Mouse (Mus musculus) limb, embryonic 14.5 days (tissue): ENCODE measurements at regions not wholly inside any gene's neighbourhood (a gene's known extent, or its start where the extent isn't known, plus 50 kb on each side); places are given as distances from the start of the nearest gene placed in this dataset.

Experiments used
- ATAC-seq: fragments of 200-750 bp; cut with Nextera tagmentation; 2 replicates; pipeline ENCODE4 v1.8.0; 2017; ENCODE audit warnings: low read depth, moderate number of reproducible peaks, moderate TSS enrichment; ENCODE audit not compliant: low FRiP score
- DNase-seq: peaks from one replicate; pipeline ENCODE4 v3.0.0-alpha.2; 2015; ENCODE audit warnings: low spot score
- H3K27ac ChIP-seq: fragments of 300-500 bp; sonication (generic); replicated peaks from 2 replicates; pipeline ENCODE4 v1.5.1; 2014; ENCODE audit warnings: low read depth, mild to moderate bottlenecking, low read length, moderate library complexity, mixed read lengths
- H3K27me3 ChIP-seq: fragments of 300-500 bp; sonication (generic); 2 replicates; pipeline ENCODE4 v1.6.1; 2014; ENCODE audit warnings: low read length, mixed read lengths; ENCODE audit not compliant: control insufficient read depth, insufficient read depth
- H3K36me3 ChIP-seq: fragments of 300-500 bp; sonication (generic); 2 replicates; pipeline ENCODE4 v1.6.1; 2014; ENCODE audit warnings: mild to moderate bottlenecking, low read length, moderate library complexity, mixed read lengths; ENCODE audit not compliant: control insufficient read depth, insufficient read depth
- H3K4me1 ChIP-seq: fragments of 300-500 bp; sonication (generic); 2 replicates; pipeline ENCODE4 v1.6.1; 2014; ENCODE audit warnings: antibody characterized with exemption, low read length, mixed read lengths; ENCODE audit not compliant: control insufficient read depth, insufficient read depth
- H3K4me2 ChIP-seq: fragments of 300-500 bp; sonication (generic); replicated peaks from 2 replicates; pipeline ENCODE4 v1.6.1; 2014; ENCODE audit warnings: low read depth, mild to moderate bottlenecking, low read length, moderate library complexity; ENCODE audit not compliant: severe bottlenecking
- H3K4me3 ChIP-seq: fragments of 300-500 bp; sonication (generic); replicated peaks from 2 replicates; pipeline ENCODE4 v1.5.1; 2014; ENCODE audit warnings: low read length
- H3K9ac ChIP-seq: fragments of 300-500 bp; sonication (generic); 2 replicates; pipeline ENCODE4 v1.6.1; 2014; ENCODE audit warnings: mild to moderate bottlenecking, low read depth, low read length, moderate library complexity; ENCODE audit not compliant: severe bottlenecking
- H3K9me3 ChIP-seq: fragments of 300-500 bp; sonication (generic); 2 replicates; pipeline ENCODE4 v1.6.1; 2016; ENCODE audit warnings: low read length; ENCODE audit not compliant: control insufficient read depth
- POLR2A ChIP-seq: fragments of 200-500 bp; IDR thresholded peaks from 2 replicates; pipeline ENCODE4 v1.8.0; 2012; ENCODE audit warnings: inconsistent platforms, mild to moderate bottlenecking, moderate library complexity, borderline replicate concordance; ENCODE audit not compliant: insufficient read depth, insufficient read length; ENCODE audit errors: extremely low read depth
- WGBS: fragments of 180-500 bp; shearing (Covaris S2); extraction: QIAGEN DNeasy Blood & Tissue Kit; methylation state at CpG from one replicate; pipeline ENCODE4 v1.1.7; 2014; 5-methylcytosine and 5-hydroxymethylcytosine counted together

DNA sequence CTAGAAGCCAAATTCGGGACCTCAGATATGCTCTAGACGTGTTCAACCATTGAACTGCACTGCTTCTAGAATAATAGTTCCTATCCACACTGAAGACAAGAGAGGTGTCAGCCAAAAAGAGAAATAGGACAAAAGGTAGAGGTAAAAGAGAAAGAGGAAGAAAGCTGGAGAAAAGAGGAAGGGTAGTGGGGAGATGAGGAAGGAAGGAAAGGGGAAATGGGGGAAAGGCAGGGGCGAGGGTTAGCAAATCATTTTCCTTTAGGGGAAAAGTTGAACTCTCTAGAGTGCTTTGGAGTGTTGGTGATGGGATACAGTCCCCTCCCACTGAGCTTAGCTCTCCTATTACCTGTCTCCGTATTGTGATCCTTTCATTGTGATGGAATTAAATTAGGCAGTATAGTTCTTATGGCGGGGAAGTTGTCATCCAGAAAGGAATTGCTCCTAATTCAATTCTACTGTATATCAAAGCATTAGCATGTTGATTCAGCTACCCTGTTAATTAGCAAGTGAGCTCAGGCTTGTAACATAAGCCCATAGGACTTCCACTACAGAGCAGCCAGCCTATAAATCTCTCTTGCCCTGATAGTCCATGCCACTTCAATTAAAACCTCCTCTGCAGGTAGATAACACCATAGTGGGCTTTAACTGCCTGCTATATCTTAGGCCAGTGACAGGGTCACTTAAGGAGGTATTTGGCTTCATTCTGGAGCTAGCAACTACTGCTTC, 379.6 kb downstream of the Mllt3 start:
- 56% methylated on average over 5 of the region's 5 CpGs for WGBS
- ATAC-seq = no peak
- no peak for DNase-seq

GRCm38 (mm10) chr4:87652314-87652934, 380.7 kb downstream of the Mllt3 start:
- Histone ChIP-seq H3K9ac (no peak overlapping the region), H3K9me3 (no peaks in the 10 kb centered on the region), H3K36me3 (no peaks in the 10 kb centered on the region), H3K4me1 (peaks cover 11% of the 10 kb centered on the region), H3K4me2 (no peak overlapping the region), H3K27ac (no peak overlapping the region), H3K4me3 (no peak overlapping the region), H3K27me3 (0 out of 2 replicates have a peak, but pooled peaks cover 10% of the 10 kb centered on the region)
- TF ChIP-seq POLR2A = no peak
- WGBS = 66% methylated on average over 8 of the region's 8 CpGs
- ATAC-seq (no peak), DNase-seq (no peak)

More for the DNA sequence above, 379.6 kb downstream of the Mllt3 start:
- H3K9ac ChIP-seq = no peak overlapping the region
- H3K4me1 ChIP-seq = peaks cover 6% of the 10 kb centered on the region
- H3K4me3 ChIP-seq = no peak overlapping the region
- no peak for TF ChIP-seq POLR2A
- no peaks in the 10 kb centered on the region for H3K36me3 ChIP-seq
- H3K27me3 ChIP-seq = 0 out of 2 replicates have a peak, but pooled peaks cover 10% of the 10 kb centered on the region
- no peak overlapping the region for H3K4me2 ChIP-seq
- no peak overlapping the region for H3K27ac ChIP-seq
- H3K9me3 ChIP-seq = no peaks in the 10 kb centered on the region

DNA sequence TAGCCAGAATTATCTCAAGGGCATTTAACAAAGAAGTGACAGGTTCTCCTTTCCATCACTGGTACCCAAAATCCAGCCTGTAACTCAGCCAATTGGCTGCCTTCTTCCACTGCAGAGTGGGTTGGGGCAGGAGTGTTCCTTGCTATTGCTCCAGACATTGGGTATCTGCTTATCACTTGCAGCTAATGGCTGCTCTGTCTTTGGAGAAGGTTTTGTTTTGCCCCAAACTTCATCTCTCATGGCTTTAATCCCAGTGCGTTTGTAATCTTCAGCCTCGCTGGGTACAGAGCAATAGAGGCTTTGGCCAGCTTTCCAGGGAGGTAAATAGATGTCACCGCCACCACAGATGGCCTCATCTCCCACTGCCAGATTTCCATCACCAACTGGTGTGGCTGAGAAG, 381.9 kb downstream of the Mllt3 start:
- H3K4me1 ChIP-seq = peaks cover 11% of the 10 kb centered on the region
- no peaks in the 10 kb centered on the region for H3K9me3 ChIP-seq
- H3K27me3 ChIP-seq = 0 out of 2 replicates have a peak, but pooled peaks cover 10% of the 10 kb centered on the region
- DNase-seq (no peak), ATAC-seq (no peak)
- H3K27ac ChIP-seq = no peak overlapping the region
- no peak overlapping the region for H3K4me2 ChIP-seq
- 84% methylated on average over 3 of the region's 3 CpGs for WGBS
- H3K36me3 ChIP-seq = no peaks in the 10 kb centered on the region
- H3K4me3 ChIP-seq = no peak overlapping the region
- TF ChIP-seq POLR2A = no peak
- no peak overlapping the region for H3K9ac ChIP-seq

DNA sequence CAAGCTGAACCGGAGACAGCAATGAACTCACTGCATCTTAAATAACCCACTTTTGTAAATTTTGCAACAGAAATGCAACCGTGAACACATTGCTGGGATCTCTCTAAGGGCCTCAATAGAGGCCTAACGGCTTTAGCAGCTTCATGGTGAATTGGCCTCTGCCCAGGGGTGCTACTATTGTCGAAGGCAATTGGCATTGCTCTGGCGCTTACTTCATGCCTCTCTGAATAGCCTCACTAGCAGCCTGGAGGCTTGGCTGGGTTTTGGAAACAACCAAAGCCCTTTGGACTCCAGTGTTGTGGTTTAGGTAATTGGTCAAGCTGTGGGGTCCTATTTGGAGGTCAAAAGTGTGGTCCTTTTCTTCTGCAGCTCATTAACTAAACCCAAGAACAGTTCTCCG, 382.3 kb downstream of the Mllt3 start:
- WGBS = 45% methylated on average over 6 of the region's 6 CpGs
- Histone ChIP-seq H3K9me3 (no peaks in the 10 kb centered on the region), H3K9ac (no peak overlapping the region), H3K4me3 (no peak overlapping the region), H3K27ac (no peak overlapping the region), H3K4me2 (no peak overlapping the region), H3K36me3 (no peaks in the 10 kb centered on the region), H3K4me1 (peaks cover 11% of the 10 kb centered on the region), H3K27me3 (0 out of 2 replicates have a peak, but pooled peaks cover 10% of the 10 kb centered on the region)
- TF ChIP-seq POLR2A = no peak
- DNase-seq (no peak), ATAC-seq (no peak)

- no peak overlapping the region for H3K9ac ChIP-seq
- H3K27ac ChIP-seq = no peak overlapping the region
- H3K4me3 ChIP-seq = no peak overlapping the region
- no peak for DNase-seq
- no peak for TF ChIP-seq POLR2A
- H3K9me3 ChIP-seq = no peaks in the 10 kb centered on the region
- peaks cover 11% of the 10 kb centered on the region for H3K4me1 ChIP-seq
- 0 out of 2 replicates have a peak, but pooled peaks cover 10% of the 10 kb centered on the region for H3K27me3 ChIP-seq
- WGBS = 72% methylated on average over 3 of the region's 3 CpGs
- H3K36me3 ChIP-seq = no peaks in the 10 kb centered on the region
- ATAC-seq = no peak
- no peak overlapping the region for H3K4me2 ChIP-seq
Measured at GRCm38 (mm10) chr4:87650393-87650792, 382.8 kb downstream of the Mllt3 start.
